Mouse (Mus musculus) E14TG2a.4 (cell line): Measurements from ENCODE around the gene Fasn.
A peak's percentile ranks its signal among the peaks of the same experiment; 100 is the strongest.
"Not testable (repeated sequence)": the region's sequence is repeated elsewhere in the genome, so short reads cannot be mapped to it uniquely, and the experiment has no call there.

Source experiments
- H3K27me3 ChIP-seq: 2 replicates; pipeline ENCODE4 v1.6.1; 2014; ENCODE audit warnings: low read length, control low read depth; ENCODE audit not compliant: insufficient read depth
- H3K36me3 ChIP-seq: 2 replicates; pipeline ENCODE4 v1.6.1; 2014; ENCODE audit warnings: low read length, control low read depth; ENCODE audit not compliant: insufficient read depth
- H3K4me1 ChIP-seq: replicated peaks from 2 replicates; pipeline ENCODE4 v1.6.1; 2014; ENCODE audit warnings: low read depth, low read length, control low read depth
- H3K4me3 ChIP-seq: replicated peaks from 2 replicates; pipeline ENCODE4 v1.5.1; 2014; ENCODE audit warnings: mild to moderate bottlenecking, low read length
- H3K9me3 ChIP-seq: 2 replicates; pipeline ENCODE4 v1.6.1; 2014; ENCODE audit warnings: low read length, control low read depth
- CTCF ChIP-seq: conservative IDR thresholded peaks from 2 replicates; pipeline ENCODE4 v1.5.1; 2014; ENCODE audit warnings: low read length
- NANOG ChIP-seq: IDR thresholded peaks from 2 replicates; pipeline ENCODE4 v1.6.1; 2014; ENCODE audit warnings: borderline replicate concordance, low read length, mixed read lengths
- POU5F1 ChIP-seq: IDR thresholded peaks from 2 replicates; pipeline ENCODE4 v1.6.1; 2014; ENCODE audit warnings: low read length, borderline replicate concordance

Gene Fasn

DNA sequence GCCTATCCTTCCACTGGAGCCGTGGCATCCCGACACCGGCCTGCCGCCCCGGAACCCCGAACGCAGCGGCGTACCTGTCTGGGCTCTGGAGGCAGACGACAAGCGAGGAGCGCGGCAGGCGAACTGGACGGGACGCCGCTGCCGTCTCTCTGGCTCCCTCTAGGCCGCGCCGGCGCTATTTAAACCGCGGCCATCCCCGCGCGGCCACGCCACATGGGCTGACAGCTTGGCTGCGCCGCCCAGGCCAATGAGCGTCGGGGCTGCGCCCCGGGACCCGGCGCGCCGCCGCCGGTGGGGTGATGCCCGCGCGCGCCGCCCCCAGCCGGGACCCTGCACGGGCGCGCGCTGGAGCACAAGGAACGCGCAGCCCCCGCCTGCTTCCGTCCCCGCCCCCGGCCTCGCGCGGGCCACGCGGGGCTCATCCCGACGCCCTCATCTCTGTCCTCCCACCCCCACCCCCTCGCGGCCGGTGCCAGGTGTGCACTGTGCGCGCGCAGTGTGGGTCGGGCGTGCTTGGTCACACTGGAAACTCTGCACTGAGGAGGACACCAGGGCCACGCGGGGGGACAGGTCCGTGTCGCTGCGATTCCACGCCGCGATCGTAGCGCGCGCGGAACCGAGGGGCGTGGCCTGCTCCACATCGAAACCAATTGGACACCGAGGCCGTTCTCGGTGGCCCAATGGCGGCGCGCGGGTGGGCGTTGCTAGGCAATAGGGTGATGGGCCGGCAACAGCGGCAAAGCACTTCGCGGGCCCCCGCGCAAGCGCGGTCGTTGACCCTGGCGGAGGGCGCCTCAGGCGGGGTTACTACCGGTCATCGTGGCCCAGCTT lies at the start of gene Fasn:
Gene Fasn (minus strand): TSS at position 592 of the 831 bp plus-strand sequence.
- H3K4me1 ChIP-seq: peaks cover 76% of the 10 kb centered on the region
- peak within 1 kb of the TSS; percentile 96 for H3K4me3 ChIP-seq
- TF ChIP-seq NANOG: no peak
- TF ChIP-seq POU5F1: no peak
- TF ChIP-seq CTCF: no peak
- H3K36me3 ChIP-seq: peaks cover 41% of the 10 kb centered on the region
- no peaks in the 10 kb centered on the region for H3K27me3 ChIP-seq
- no peaks in the 10 kb centered on the region for H3K9me3 ChIP-seq

DNA sequence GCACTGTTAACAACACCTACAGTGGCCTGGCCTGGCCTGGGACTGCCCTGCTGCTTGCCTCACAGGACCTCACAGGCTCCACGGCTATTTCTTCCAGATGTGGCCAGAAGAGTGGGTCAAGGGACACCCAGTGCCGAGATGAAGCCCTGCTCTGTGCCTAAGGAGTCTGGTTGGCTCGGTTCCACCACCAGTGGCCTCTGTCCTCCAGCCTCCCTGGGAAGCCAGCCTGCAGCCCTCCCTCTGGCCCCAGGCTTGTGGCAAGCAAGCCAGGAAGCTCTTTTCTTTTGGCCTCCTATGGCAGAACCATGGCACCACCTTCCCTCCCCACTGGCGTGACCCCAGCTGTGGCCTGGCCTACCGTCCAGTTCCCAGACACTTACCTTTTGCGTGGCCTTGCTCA lies 48.9 kb upstream of the Fasn start:
- Histone ChIP-seq H3K4me1 (no peaks in the 10 kb centered on the region), H3K36me3 (peaks cover 1% of the 10 kb centered on the region; the same call in 1 of the 2 replicates), H3K27me3 (no peaks in the 10 kb centered on the region), H3K9me3 (no peaks in the 10 kb centered on the region), H3K4me3 (no peak overlapping the region)
- TF ChIP-seq CTCF (no peak), POU5F1 (no peak), NANOG (no peak)

DNA sequence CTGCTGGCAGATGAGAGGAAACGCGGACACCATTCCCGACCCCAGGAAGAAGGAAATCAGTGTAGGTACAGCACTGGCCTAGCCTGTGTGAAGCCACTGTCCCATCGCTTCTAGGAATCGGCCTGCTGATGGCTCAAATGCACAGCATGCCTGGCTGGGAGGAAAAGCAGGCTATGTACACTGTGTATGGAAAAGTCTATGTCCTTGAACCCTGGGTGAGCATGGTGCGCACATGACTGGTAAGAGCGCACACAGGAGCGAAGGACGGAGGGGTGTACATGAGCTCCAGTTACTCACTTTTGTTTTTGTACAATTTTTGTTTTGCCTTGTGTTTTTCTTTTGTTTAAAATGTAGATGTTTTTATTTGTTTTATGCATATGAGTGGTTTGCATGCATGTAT lies 47.2 kb upstream of the Fasn start:
- no peak for TF ChIP-seq POU5F1
- TF ChIP-seq NANOG: no peak
- TF ChIP-seq CTCF: no peak
- Histone ChIP-seq H3K9me3 (no peaks in the 10 kb centered on the region), H3K4me1 (no peaks in the 10 kb centered on the region), H3K27me3 (no peaks in the 10 kb centered on the region), H3K36me3 (no peaks in the 10 kb centered on the region), H3K4me3 (no peak overlapping the region)

DNA sequence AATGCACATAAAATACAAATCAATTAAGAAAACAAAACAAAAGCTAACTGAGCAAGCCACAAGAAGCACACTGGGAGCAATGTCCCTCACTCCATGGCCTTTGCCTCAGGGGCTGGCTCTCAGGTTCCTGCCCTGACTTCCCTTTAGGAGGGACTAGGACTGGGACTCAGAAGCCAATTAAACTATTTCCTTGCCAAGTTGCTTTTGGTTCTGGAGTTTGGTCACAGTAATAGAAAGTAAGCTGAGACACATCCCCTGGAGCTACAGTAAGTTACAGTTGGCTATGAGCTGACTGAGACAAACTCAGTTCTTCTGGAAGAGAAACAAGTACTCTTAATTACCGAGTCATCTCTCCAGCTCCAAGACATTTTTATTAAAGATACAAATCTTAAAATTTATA lies 41.5 kb upstream of the Fasn start:
- Histone ChIP-seq H3K4me1 (peaks cover 11% of the 10 kb centered on the region), H3K9me3 (no peaks in the 10 kb centered on the region), H3K27me3 (no peaks in the 10 kb centered on the region), H3K36me3 (peaks cover 3% of the 10 kb centered on the region; the same call in 1 of the 2 replicates), H3K4me3 (no peak overlapping the region)
- TF ChIP-seq NANOG: no peak
- no peak for TF ChIP-seq POU5F1
- TF ChIP-seq CTCF: no peak

DNA sequence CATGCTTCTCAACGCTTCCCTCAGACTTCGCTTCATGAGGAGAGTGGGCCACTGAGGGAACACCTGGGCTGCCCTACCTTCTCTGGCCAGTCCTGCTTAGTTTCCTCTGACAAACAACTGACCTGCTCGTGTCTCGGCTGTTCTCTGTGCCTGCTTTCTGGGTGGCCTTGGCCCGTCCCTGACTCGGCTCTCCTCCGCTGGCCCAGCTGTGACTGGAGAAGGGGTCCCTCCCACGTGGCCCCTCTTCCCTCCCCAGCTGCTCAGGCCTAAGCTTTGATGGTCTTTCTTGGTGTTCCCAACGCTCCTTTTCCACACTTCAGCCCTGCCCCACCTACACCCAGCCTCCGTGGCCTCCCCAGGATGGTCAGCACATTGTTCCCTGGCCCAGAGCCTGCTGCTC lies 38.5 kb upstream of the Fasn start:
- Histone ChIP-seq H3K9me3 (no peaks in the 10 kb centered on the region), H3K4me1 (peaks cover 11% of the 10 kb centered on the region), H3K27me3 (no peaks in the 10 kb centered on the region), H3K4me3 (0 out of 2 replicates have a peak overlapping the region, but pooled peaks have one; percentile 7), H3K36me3 (peaks cover 21% of the 10 kb centered on the region)
- TF ChIP-seq NANOG (no peak), CTCF (no peak)

DNA sequence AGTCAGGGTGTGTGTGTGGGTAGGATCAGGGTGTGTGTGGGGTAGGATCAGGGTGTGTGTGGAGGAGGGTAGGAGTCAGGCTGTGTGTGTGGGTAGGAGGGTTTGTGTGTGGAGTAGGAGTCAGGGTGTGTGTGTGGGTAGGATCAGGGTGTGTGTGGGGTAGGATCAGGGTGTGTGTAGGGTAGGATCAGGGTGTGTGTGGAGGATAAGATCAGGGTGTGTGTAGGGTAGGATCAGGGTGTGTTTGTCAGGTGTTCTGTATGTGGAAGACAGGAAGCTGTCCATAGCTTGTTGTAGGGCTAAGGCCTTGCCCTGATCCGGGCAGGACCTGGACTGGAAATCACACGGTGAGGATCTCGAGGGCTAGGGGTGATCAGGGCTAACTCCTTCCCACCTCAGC lies 31.6 kb upstream of the Fasn start:
- not testable (repeated sequence) for H3K27me3 ChIP-seq, H3K4me3 ChIP-seq, H3K9me3 ChIP-seq
- Histone ChIP-seq H3K4me1 (peaks cover 36% of the 10 kb centered on the region), H3K36me3 (peaks cover 25% of the 10 kb centered on the region)

DNA sequence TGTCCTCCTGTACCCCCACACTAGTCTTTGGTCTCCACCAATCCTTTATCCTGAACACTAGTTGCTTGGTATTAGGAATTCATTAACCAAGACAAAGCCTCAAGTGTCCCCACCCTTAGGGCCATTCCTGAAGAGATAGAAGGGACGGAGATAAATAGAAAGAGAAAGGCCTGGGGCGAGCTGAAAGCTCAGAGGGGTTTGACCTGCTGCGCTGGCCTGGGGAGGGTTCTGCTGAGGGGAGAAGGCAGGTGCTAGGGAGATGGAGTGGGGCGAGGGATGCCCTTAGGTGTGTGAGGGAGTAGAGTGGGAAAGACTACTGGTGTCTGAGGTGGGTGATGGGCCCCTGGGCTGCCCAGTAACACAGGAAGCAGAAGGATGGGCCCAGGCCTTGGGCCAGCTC lies 29.4 kb upstream of the Fasn start:
- TF ChIP-seq POU5F1: no peak
- TF ChIP-seq CTCF: no peak
- TF ChIP-seq NANOG: no peak
- Histone ChIP-seq H3K4me1 (peaks cover 58% of the 10 kb centered on the region), H3K4me3 (peak overlapping the region; percentile 15; the same call in 1 of the 2 replicates), H3K9me3 (no peaks in the 10 kb centered on the region), H3K36me3 (peaks cover 14% of the 10 kb centered on the region), H3K27me3 (no peaks in the 10 kb centered on the region)

DNA sequence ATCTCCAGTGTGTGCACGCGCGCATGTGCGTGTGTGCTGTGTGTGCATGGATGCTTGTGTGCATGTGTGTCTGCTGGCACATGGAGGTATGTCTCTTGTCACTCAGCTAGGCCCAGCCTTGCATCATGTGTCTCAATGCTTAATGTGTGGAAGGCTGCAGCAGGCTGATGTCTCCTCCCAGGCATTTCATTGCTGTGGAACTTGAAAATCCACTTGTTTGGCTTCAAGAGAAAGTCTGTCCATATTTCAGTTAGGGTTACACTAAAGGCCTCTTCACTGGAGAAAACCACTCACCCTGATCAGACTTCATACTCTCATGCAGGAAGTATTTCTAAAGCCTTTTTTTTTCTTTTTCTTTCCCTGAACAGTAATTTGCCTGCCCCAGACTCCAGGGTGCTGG lies 28.8 kb upstream of the Fasn start:
- H3K9me3 ChIP-seq: no peaks in the 10 kb centered on the region
- H3K36me3 ChIP-seq: peaks cover 8% of the 10 kb centered on the region
- peaks cover 64% of the 10 kb centered on the region for H3K4me1 ChIP-seq
- no peak overlapping the region for H3K4me3 ChIP-seq
- H3K27me3 ChIP-seq: no peaks in the 10 kb centered on the region
- no peak for TF ChIP-seq CTCF
- no peak for TF ChIP-seq POU5F1
- TF ChIP-seq NANOG: no peak
